Mouse (Mus musculus): ENCODE measurements around the gene Adgra1. TPM values are rescaled to one million over a fixed set of nuclear protein-coding genes. Genes with fewer than 3 reads are reported as not detected.

Gene Adgra1
- 20.0 and 21.0 TPM in 2 replicates for polyA plus RNA-seq (2016; fragmentation: Nextera tagmentation; extraction: Ambion mirVana)

DNA sequence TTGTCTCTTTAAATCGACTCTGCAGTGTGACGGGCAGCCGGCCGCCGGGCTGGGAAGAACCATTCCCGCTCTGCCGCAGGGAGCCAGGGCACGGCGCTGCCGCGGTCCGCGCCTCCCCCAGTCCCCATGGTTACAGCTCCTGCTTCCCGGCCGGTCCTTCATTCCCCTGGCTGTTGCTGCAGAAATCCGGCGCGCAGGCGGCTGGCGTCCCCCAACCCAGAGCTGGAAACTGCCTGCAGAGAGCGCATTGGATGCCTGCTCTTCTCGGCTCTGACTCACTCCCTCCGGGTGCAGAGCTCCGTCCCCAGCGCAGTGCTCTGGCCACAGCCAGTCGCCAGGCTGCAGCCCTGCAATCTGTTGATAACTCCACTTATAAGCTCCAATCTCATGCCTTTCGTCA lies at the start of gene Adgra1:
Gene Adgra1 (plus strand): TSS at position 139 of the 400 bp plus-strand sequence.
- Histone ChIP-seq H3K27ac (peak within 1 kb of the TSS; percentile 27; the same call in 1 of the 2 replicates), H3K4me2 (replicated peaks) (peak within 1 kb of the TSS; percentile 66), H3K9ac (peak within 1 kb of the TSS; percentile 50), H3K4me1 (peaks cover 34% of the 10 kb centered on the region), H3K4me3 (peak within 1 kb of the TSS; percentile 31), H3K9me3 (no peaks in the 10 kb centered on the region), H3K27me3 (replicated peaks) (0 out of 2 replicates have a peak, but pooled peaks cover 4% of the 10 kb centered on the region), H3K36me3 (no peaks in the 10 kb centered on the region)
- peak; percentile 77 for ATAC-seq (ENCODE audit: low FRiP score, low read depth)
- WGBS: under 1% methylated on average over 27 of the region's 27 CpGs

- WGBS: 82% methylated on average over 2 of the region's 2 CpGs
- Histone ChIP-seq H3K9ac (no peak overlapping the region), H3K9me3 (no peaks in the 10 kb centered on the region), H3K27me3 (replicated peaks) (no peaks in the 10 kb centered on the region; the same call in 1 of the 2 replicates), H3K36me3 (no peaks in the 10 kb centered on the region), H3K27ac (no peak overlapping the region), H3K4me2 (replicated peaks) (no peak overlapping the region), H3K4me3 (no peak overlapping the region), H3K4me1 (no peaks in the 10 kb centered on the region; the same call in 1 of the 2 replicates)
- ATAC-seq (ENCODE audit: low FRiP score, low read depth): no peak
Observed at GRCm38 (mm10) chr7:139787382-139787781, 46.6 kb upstream of the Adgra1 start.

- Histone ChIP-seq H3K4me3 (no peak overlapping the region), H3K27me3 (replicated peaks) (no peaks in the 10 kb centered on the region; the same call in 1 of the 2 replicates), H3K9ac (no peak overlapping the region), H3K4me2 (replicated peaks) (no peak overlapping the region), H3K27ac (no peak overlapping the region), H3K4me1 (no peaks in the 10 kb centered on the region; the same call in 1 of the 2 replicates), H3K9me3 (no peaks in the 10 kb centered on the region), H3K36me3 (no peaks in the 10 kb centered on the region)
- ATAC-seq (ENCODE audit: low FRiP score, low read depth): no peak
- WGBS: 75% methylated on average over 11 of the region's 11 CpGs
Observed at GRCm38 (mm10) chr7:139788927-139789326, 45.0 kb upstream of the Adgra1 start.

DNA sequence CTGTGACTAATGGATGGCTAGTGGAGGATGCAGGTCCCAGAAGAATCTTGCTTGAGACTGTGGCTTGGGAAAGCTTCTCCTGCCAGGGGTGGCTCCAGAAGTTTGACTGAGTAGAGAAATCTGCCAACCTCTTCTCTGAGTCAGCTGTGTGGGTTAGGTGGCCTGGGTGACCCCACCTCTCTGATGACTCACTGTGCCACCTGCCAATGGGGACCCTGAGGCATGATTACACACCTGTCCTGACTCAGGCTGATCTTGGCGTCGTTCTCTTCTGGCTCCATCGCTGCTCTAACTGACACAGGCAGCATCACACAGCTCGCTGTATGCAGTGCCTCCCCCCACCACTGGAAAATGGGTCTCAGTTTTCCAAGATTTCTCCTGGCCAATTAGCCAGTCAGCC lies 44.3 kb upstream of the Adgra1 start:
- H3K9me3 ChIP-seq: no peaks in the 10 kb centered on the region

DNA sequence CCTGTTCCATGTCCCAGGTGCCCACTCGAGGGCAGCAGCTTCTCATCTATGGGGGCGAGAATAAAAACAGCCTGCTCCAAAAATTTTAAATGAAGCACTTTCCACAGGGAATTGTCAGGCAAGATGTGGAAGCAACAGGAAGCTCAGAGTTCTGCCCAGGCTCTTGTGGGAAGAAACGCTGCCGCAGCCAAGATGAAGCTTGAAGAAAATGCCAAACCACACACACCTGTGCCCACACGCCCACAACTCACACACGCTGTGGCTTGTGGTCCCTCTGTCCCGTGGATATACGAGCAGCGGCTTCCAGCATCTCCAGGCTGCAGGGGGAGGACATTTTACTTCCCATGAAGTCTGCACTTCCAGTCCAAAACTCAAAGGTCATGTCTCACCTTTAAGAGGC lies 42.4 kb upstream of the Adgra1 start:
- Histone ChIP-seq H3K4me2 (replicated peaks) (no peak overlapping the region), H3K9me3 (no peaks in the 10 kb centered on the region), H3K4me1 (no peaks in the 10 kb centered on the region; the same call in 1 of the 2 replicates), H3K4me3 (no peak overlapping the region), H3K9ac (no peak overlapping the region), H3K36me3 (no peaks in the 10 kb centered on the region), H3K27ac (no peak overlapping the region), H3K27me3 (replicated peaks) (no peaks in the 10 kb centered on the region; the same call in 1 of the 2 replicates)
- 89% methylated on average over 9 of the region's 9 CpGs for WGBS
- ATAC-seq (ENCODE audit: low FRiP score, low read depth): no peak

More for the DNA sequence above, 44.3 kb upstream of the Adgra1 start:
- no peaks in the 10 kb centered on the region; the same call in 1 of the 2 replicates for H3K4me1 ChIP-seq
- H3K9ac ChIP-seq: no peak overlapping the region
- WGBS: 81% methylated on average over 4 of the region's 4 CpGs
- no peaks in the 10 kb centered on the region for H3K36me3 ChIP-seq
- no peak overlapping the region for H3K4me3 ChIP-seq
- no peak for ATAC-seq (ENCODE audit: low FRiP score, low read depth)
- H3K4me2 ChIP-seq (replicated peaks): no peak overlapping the region
- no peaks in the 10 kb centered on the region; the same call in 1 of the 2 replicates for H3K27me3 ChIP-seq (replicated peaks)
- H3K27ac ChIP-seq: no peak overlapping the region

DNA sequence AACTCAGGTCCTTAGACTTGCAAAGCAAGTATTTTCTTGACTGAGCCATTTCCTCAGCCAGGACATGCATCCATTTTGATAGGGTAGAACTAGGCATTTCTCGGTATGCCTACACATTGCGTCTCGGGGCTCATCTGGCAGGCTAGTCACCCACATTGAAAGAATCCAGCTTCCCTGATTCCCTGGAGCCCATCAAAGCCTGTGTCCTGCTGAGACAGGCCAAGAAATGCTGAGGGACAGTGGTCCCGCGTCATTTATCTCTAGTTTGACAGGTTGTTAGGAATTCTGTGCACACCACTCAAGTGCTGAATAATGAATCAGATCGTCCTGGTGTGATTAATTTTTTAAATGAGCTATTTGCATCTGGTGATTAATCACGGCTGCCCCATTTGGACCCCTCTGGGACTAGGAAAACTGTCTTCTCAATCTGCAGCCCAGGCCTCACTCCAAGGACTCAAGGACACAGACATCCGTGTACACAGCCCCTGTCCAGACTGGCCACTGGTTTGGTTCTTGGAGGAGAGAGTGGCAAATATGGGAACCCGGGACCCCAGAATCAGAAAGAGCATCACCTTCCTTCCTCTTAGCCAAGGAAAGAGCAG lies 38.9 kb upstream of the Adgra1 start:
- 59% methylated on average over 9 of the region's 9 CpGs for WGBS
- ATAC-seq (ENCODE audit: low FRiP score, low read depth): no peak
- Histone ChIP-seq H3K36me3 (no peaks in the 10 kb centered on the region), H3K27me3 (replicated peaks) (no peaks in the 10 kb centered on the region; the same call in 1 of the 2 replicates), H3K4me1 (no peaks in the 10 kb centered on the region), H3K9me3 (no peaks in the 10 kb centered on the region), H3K9ac (no peak overlapping the region), H3K4me2 (replicated peaks) (no peak overlapping the region), H3K4me3 (no peak overlapping the region), H3K27ac (no peak overlapping the region)

- 69% methylated on average over 9 of the region's 9 CpGs for WGBS
- H3K9me3 ChIP-seq: no peaks in the 10 kb centered on the region
- H3K27me3 ChIP-seq (replicated peaks): no peaks in the 10 kb centered on the region
- no peak overlapping the region for H3K4me2 ChIP-seq (replicated peaks)
- no peak overlapping the region for H3K4me3 ChIP-seq
- no peaks in the 10 kb centered on the region for H3K4me1 ChIP-seq
- no peak overlapping the region for H3K9ac ChIP-seq
- H3K27ac ChIP-seq: no peak overlapping the region
- ATAC-seq (ENCODE audit: low FRiP score, low read depth): no peak
- H3K36me3 ChIP-seq: no peaks in the 10 kb centered on the region
Observed at GRCm38 (mm10) chr7:139797186-139798109, 36.5 kb upstream of the Adgra1 start.

DNA sequence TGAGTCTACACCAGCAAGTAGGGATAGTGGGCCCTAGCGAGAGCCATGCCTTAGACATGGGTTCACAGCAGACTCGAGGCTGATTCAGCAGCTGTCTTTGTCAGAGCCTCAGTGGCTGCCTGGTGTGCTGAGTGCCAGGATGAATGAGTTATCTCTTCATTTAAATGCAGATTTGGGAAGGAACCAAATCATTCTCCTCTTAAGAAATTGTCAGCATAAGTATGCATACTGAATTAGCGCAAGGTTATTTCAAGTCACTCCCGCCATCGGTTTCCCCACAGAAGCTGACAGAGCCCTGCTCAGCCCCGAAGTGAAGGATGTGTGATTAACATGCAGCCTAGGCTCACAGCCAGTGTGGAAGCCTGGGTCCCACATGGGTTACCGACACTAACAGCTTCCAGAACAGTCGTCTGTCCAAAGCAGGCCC lies 27.8 kb upstream of the Adgra1 start:
- no peaks in the 10 kb centered on the region for H3K27me3 ChIP-seq (replicated peaks)
- no peak overlapping the region for H3K9ac ChIP-seq
- H3K4me2 ChIP-seq (replicated peaks): no peak overlapping the region
- H3K4me3 ChIP-seq: no peak overlapping the region
- WGBS: 35% methylated on average over 8 of the region's 8 CpGs
- no peaks in the 10 kb centered on the region for H3K9me3 ChIP-seq
- H3K4me1 ChIP-seq: peaks cover 11% of the 10 kb centered on the region
- peak; percentile 65; the same call in 1 of the 2 replicates for ATAC-seq (ENCODE audit: low FRiP score, low read depth)
- H3K36me3 ChIP-seq: no peaks in the 10 kb centered on the region
- H3K27ac ChIP-seq: no peak overlapping the region

GRCm38 (mm10) chr7:139810036-139810435 lies 23.9 kb upstream of the Adgra1 start:
- WGBS: 69% methylated on average over 6 of the region's 6 CpGs
- H3K9ac ChIP-seq: no peak overlapping the region
- no peak for ATAC-seq (ENCODE audit: low FRiP score, low read depth)

GRCm38 (mm10) chr7:139811706-139812105 lies 22.3 kb upstream of the Adgra1 start:
- no peak for ATAC-seq (ENCODE audit: low FRiP score, low read depth)
- Histone ChIP-seq H3K9ac (no peak overlapping the region), H3K9me3 (no peaks in the 10 kb centered on the region), H3K36me3 (no peaks in the 10 kb centered on the region), H3K27me3 (replicated peaks) (no peaks in the 10 kb centered on the region), H3K27ac (no peak overlapping the region), H3K4me2 (replicated peaks) (no peak overlapping the region), H3K4me3 (no peak overlapping the region), H3K4me1 (peaks cover 2% of the 10 kb centered on the region)
- WGBS: 86% methylated on average over 7 of the region's 7 CpGs

More at GRCm38 (mm10) chr7:139810036-139810435, 23.9 kb upstream of the Adgra1 start:
- Histone ChIP-seq H3K9me3 (no peaks in the 10 kb centered on the region), H3K4me1 (peaks cover 11% of the 10 kb centered on the region), H3K27ac (no peak overlapping the region), H3K4me2 (replicated peaks) (no peak overlapping the region), H3K27me3 (replicated peaks) (no peaks in the 10 kb centered on the region), H3K4me3 (no peak overlapping the region), H3K36me3 (no peaks in the 10 kb centered on the region)

DNA sequence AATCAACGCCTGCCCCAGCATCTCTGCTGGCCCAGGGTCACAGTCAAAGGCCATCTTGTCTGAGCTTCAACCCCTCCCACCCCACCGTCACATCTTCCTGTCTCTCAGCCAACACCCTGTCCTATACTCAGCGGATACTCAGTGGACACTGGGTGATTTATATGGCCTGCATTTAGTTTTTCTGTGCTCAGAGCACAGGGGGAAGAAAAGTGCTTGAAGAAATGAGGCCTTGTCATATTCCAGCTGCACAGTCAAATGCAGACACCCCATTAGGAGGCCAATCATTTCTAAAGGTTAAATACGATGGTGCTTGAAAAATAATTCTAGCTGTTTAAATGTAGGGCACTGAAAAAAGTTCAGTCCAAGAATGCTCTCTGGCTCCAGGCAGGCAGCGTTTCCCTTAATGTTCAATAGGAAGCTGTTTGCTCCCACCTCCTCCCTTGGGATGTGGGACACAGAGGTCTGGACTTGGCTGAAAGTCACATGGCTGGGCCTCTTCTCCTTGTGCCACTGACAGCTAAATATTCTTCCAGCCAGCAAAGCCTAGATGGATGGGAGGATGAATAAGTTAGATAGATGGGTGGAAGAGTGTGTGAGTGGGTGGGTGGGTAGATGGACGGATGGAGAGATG lies 20.3 kb upstream of the Adgra1 start:
- ATAC-seq (ENCODE audit: low FRiP score, low read depth): no peak
- WGBS: 89% methylated on average over 6 of the region's 6 CpGs
- H3K9ac ChIP-seq: no peak overlapping the region
- no peaks in the 10 kb centered on the region for H3K27me3 ChIP-seq (replicated peaks)
- no peaks in the 10 kb centered on the region for H3K36me3 ChIP-seq
- H3K27ac ChIP-seq: no peak overlapping the region
- no peak overlapping the region for H3K4me3 ChIP-seq
- no peaks in the 10 kb centered on the region for H3K4me1 ChIP-seq
- H3K4me2 ChIP-seq (replicated peaks): no peak overlapping the region
- H3K9me3 ChIP-seq: no peaks in the 10 kb centered on the region
